Mouse (Mus musculus) large intestine, adult 2 months (tissue): ENCODE results near the gene Gm11146. TPM values are rescaled to one million over a fixed set of nuclear protein-coding genes. Genes with fewer than 3 reads are reported as not detected.

Source experiments
- DNase-seq: peaks from one replicate; pipeline ENCODE4 v3.0.0-alpha.2; 2012; ENCODE audit warnings: low read depth, low spot score
- WGBS: fragments of 180-500 bp; shearing (Covaris S2); methylation state at CpG from one replicate; pipeline ENCODE4 v1.1.7; 2018; 5-methylcytosine and 5-hydroxymethylcytosine counted together
- polyA plus RNA-seq: library from polyadenylated mRNA; depleted of rRNA; stranded (reverse); fragments of >200 nt; gene quantifications from 2 replicates; pipeline ENCODE4 v1.2.3, GENCODE M21; 2012; rRNA removed

Gene Gm11146
- not detected in 2 replicates for polyA plus RNA-seq

DNA sequence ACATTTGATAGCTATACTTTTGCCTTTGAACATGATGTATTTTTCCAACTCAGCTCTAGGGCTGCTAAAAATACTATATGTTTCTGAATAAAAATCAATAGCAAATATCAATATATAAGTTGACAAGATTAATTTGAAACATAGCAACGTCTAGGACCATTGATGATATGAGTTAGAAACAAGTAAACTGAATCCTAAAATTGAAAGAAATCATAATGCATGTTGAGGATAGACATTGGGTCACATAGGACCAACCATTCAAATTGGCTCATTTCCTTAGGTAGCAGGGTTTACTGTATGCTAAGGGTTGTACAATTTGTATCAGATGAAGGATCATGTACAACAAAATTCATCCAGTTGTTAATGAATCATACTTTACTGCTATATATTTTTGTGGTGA lies at the start of gene Gm11146:
Gene Gm11146 (minus strand): TSS at position 101 of the 400 bp plus-strand sequence.
- DNase-seq = no peak
- WGBS = 69% methylated on average over 1 of the region's 1 CpGs

DNA sequence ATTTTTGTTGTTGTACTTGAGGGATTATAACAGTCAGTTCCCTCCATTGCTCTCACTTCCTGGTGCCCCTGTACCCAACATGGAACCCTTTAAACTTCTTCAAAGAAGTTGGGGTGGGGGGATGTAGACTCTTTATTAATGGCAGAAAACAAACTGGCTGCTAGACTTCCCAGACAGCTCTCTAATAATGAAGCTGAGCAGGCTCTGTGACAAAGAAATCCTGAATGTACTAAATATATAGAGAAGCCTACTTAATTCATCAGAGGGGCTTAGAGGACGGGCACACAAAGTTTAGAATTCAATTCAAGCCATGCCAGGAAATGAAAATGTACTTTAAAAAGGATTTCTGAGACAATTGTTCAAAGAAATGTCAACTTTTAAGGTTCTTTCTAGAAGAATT lies 48.7 kb upstream of the Gm11146 start:
- DNase-seq = no peak
- 77% methylated on average over 1 of the region's 1 CpGs for WGBS

DNA sequence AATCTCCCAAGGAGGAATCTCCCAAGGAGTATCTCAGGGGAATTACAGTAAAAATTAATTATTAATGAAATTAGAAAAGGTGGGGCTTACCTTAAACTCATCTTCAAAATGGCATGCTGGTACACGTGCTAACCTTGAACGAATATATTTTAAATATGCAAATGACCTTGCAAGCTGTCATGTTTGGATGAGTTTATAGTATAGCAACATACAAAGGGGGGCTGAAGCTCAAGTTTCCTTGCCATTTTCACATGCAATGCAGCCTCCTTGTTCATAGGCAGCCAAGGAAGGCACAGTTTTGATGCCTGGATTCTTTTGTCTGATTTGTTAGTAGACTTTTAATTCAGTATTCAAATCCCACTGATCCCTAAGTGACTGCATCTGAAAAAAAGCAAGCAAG lies 47.1 kb upstream of the Gm11146 start:
- WGBS = 66% methylated on average over 2 of the region's 2 CpGs
- DNase-seq = no peak

DNA sequence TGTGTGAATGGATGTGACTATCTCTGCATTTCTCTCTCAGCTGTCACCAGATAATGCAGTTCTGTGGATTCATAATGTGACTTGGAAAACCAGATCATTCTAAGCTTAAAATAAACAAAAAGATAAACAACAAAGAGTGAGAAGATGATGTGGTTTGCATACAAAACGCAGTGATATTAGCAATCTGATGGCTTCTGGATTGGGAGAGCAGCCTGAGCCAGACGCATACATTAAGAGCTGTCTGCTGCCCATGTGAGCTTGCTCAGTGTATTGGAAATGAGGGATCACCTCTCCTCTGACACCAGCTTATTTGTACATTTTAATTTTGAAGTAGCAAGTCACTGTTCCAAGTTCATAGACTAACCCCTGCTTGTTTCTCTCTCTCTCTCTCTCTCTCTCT lies 46.3 kb upstream of the Gm11146 start:
- WGBS = 68% methylated on average over 2 of the region's 2 CpGs
- no peak for DNase-seq

DNA sequence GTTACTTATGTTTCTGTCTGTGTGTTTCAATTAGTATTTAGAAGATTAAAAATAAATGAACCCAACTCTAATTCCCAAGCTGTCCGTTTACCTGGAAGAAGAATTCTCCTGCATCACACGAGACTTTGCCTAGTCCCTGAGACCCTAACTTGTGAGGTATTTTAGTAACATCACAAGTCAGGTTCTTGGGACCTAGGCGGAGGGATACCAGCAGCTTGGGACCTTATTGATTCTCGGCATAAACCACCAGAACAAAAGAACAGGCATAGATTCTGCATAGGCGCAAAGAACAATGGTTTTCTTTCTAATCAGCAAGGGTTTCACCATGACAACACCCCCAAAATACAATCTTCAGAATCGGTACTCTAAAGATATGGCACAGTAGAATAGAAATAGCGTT lies 44.3 kb upstream of the Gm11146 start:
- DNase-seq = no peak
- WGBS = 83% methylated on average over 7 of the region's 7 CpGs

DNA sequence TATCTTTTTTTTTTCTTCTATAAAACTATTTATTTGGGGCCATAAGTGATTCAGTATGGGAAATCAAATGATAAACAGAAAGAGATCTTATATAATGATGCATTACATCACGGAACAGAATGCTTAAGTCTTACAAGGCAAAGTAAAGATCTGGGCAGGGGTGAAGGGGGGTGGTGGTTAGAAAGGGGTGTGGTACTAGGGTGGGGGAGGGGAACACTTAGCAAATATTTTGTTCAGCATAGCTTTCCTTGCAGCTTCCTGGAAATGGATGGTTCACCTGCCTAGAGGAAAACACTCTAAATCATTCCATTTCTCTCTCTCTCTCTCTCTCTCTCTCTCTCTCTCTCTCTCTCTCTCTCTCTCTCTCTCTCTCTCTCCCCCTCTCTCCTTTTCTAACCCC lies 43.1 kb upstream of the Gm11146 start:
- DNase-seq = no peak
- WGBS = 43% methylated on average over 1 of the region's 1 CpGs

DNA sequence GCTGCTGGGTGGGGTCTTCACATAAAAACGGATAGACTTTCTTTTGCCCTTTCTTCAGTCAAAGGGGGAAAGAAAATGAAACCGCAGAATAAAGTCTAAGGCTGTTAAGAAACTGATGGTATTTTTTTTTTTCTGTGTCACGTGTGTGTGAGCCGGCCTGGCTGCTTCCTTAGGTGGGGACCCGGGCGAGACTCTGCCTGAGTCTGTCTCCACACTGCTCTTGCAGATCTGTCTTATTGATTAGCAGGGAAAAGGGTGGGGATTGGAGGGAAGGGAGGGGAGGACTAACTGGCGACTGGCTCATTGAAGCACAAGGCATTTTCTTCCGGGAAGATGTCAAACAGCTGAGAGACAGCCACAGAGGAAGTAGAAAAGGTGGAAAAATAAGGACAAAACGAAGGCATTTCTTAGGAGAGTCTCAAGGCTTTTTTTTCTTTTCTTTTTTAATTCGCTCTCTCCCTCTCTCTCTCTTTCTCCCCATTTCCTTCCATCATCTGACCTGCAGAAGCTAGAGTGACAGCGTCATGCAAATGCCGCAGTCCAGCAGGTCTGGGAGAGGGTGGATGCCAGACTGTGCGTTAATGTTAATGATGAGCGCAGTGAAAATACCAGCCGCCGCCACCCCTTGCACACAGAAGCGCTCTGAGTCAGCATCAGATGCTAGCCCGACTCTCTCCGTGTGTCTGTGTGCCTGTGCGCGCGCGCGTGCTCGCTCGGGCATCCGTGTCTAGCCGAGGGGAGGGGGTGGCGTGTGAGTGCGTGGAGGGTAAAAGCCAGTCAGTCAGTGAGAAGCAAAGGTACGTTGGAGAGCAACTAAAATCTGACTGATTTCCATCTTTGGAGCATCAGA lies 42.2 kb upstream of the Gm11146 start:
- 2% methylated on average over 31 of the region's 31 CpGs for WGBS
- DNase-seq = no peak

DNA sequence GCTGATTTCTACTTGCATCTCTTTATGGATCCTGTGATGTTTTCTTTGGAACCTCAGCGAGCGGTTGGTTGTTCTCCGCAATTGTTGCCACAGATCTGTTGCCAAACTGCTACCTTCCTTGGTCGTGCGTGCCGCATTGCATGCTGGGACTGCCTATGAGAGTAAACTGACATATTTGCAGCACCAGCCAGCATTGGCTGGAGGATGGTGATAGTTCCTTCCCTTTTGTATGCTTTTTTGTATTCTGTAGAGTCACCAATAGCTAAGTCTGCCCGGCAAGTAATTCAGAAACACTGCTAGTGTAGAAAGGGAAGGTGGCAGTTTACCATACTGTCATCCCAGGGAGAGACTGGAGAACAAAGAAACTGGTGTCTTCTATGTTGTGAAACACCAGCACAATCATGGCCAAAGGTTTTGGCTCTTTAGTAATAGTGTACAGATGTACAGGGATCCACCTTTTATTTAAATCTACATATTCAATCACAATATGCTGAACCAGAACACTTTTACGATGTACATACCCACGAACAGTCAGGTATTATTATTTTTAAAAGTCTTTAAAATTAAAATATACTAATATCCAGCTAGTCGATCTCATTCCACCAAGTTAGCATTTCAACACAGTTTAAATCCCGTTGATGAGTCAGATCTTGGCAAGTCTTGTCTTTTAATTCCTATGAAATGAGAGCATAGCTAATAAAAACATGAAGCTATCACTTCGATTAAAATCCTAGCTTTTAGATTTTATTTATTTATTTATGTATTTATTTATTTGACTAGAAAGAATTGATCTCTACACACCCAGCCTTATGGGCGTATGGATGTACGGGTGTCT lies 41.4 kb upstream of the Gm11146 start:
- WGBS = 62% methylated on average over 14 of the region's 14 CpGs
- DNase-seq = no peak

DNA sequence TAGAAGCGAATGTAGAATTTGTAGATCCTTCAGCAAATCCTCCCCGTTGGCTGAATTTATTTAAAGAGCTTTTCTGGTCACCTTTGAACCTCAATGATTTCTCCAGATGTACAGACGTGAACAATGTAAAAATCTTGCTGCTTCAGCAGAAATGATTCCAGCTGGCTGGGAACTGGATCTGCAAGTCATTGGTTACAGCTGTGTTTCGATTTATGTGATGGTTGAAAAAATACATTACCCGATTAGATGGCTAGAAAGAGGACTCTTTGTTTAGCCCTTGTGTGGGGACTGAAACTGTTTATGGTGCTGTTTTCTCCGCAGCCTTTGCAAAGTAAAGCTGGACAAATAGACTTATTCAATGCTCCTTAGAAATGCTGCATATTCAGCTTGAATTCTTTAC lies 34.6 kb upstream of the Gm11146 start:
- no peak for DNase-seq
- WGBS = 51% methylated on average over 6 of the region's 6 CpGs

DNA sequence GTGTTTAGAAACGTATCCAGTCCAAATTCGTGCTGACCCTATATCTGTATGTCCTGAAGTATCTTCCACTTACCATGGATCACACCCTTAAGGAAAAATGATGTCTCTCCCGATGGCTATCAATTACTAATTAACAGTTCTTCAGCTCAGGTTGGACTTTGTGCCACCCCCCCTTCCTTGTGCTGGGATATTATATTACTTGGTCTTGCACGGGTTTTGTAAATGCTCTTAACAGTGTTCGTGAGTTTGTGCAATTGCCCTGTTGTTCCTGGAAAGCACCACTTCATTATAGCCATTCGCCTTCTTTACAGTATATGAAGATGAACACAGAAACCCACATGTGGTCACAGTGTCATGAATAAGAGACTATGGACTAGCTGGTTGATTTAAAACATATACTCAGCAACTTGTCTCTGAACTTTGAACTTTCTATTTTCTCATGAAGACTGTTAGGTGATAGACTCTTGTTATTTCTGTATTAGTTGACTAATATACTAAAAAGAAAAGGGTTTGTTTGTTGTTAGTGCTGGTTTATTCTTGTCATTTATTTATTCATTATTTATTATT lies 30.5 kb upstream of the Gm11146 start:
- DNase-seq = no peak
- 71% methylated on average over 6 of the region's 6 CpGs for WGBS

DNA sequence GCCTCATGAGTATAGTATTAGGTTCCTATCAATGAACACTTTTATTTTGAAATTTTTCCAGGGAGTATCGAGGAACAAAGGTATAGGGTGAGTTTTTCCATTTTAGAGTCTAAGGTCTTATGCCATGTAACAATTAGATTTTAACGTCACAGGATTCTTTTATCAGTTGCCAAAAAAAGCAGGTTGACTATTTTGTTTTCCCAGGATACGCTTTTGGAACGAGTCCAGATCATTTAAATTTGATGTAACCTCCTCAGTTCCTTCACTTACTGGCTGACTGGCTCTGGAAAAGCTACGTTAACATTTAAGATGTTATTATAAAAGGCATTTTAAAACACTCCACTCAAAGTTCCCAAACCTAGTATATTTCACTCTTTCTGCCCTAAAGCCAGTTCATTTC lies 20.8 kb upstream of the Gm11146 start:
- DNase-seq = no peak
- WGBS = 43% methylated on average over 5 of the region's 5 CpGs

DNA sequence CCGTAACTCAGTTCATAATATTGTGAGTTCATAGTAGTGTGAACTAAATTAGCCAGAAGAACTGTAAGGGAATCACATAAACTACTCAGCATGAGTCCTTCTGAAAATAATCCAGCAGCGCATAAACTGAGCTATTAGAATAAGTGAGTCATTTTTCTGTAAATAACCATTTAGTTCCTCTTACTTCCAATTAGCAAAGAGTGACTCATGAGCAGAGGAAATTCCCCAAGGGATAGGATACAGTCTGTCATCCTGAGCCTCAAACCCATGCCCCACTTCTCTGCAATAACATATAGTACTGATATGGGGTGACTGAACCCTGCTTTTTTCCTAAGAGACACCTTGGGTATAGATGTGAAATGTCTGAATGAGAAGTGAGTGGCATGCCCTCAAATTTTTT lies 687 bp upstream of the Gm11146 start:
- 46% methylated on average over 2 of the region's 2 CpGs for WGBS
- DNase-seq = no peak

DNA sequence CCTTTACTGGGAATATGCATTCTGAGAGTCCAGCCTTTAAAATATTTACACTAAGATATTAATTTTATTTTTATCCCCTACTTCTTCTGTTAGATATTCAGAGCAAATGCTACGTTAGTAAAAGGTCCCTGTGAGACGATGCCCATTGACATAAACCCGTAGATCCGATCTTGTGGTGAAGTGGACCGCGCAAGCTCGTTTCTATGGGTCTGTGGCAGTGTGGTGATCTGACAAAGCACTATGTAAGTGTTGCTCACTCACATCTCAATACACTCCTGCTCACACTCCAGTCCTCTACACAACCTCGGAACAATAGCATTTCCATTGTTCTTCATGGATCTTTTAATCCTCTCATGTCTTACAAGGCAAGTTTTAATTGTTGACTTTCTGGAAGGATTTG lies 3.1 kb downstream of the Gm11146 start:
- DNase-seq = no peak
- 85% methylated on average over 8 of the region's 8 CpGs for WGBS

DNA sequence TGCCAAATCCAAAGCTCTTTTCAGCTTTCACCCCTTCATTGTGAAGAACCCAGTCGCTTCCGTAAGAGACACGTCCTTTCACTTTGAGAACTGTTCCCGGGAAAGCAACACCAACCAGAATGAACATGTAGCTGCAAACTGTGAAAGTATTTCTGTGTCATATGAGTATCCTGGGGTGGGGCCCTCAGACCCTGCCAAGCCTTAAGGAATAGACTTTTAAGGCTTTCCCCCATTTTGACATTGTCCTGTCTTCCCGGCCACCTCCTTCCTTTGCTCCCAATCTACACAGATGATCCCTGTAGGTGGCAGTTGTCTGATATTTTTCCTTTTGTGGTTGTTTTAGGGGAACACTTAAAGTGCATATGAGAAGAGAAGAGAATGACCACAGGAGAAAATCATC lies 5.3 kb downstream of the Gm11146 start:
- 89% methylated on average over 5 of the region's 5 CpGs for WGBS

DNA sequence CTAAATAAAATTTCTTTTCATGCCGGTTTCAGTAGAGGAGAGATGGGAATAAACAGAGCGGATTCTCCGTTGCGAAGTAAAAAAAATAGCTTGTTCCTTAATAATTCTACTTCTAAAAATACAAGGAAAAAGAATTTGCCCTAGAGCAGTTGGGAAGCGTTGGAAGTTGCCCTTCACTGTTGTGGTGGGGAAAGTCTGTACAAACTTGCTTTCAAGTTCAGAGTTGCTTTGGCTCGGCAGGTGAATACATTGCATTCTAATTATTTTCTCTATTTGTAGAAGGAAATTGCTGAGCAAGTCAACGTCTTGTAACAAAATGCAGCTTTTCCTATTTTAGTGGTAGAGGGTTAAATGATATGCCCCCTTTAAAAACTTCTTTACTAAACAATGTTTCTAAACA lies 6.2 kb downstream of the Gm11146 start:
- WGBS = 86% methylated on average over 7 of the region's 7 CpGs
- no peak for DNase-seq

More for the DNA sequence above, 5.3 kb downstream of the Gm11146 start:
- no peak for DNase-seq

DNA sequence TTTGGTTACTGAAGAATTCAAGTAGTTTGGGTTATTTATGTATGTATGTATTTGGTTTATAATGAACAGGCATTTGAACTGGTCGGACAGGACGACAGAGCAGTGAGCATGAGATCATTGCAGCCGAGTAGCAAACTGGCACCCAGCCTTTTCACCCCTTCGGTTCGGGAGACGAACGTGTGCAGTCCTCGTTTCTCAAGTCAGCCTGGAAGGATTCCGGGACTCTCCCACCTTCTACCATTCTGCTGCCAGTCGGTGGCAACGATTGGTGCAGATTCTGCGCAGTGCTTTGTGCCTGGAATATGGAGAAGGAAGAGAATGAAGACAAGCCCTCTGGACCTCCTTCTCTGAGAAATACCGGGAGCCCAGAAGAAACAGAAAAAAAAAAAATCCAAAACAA lies 7.3 kb downstream of the Gm11146 start:
- DNase-seq = no peak
- WGBS = 84% methylated on average over 13 of the region's 13 CpGs

DNA sequence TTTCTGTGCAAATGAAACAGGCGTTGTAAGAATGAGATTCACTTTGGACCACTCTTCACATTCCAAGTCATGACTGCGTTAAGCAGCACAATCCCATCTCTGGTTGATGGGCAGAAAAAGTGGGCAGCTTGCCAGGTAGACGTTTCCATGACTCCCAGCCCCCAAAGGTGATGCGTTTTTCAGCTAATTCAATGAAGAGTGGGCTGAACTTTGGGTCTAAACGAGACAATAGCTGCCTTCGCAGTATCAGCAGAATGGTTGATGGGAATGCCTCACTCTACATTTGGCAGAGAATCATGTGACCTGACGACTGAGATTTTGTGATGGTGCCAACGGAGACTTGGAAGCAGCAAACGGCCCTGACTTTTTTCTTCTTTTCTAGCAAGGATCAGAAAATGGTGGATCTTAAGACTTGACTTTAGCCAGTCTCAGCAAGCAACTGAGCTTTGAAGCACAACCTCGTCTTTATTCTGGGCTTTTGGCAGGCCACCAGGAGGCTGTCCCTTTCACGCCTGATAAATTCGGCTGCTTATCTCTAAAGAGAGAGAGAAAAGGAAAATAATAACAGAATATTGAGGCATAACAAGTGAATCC lies 8.0 kb downstream of the Gm11146 start:
- 54% methylated on average over 12 of the region's 12 CpGs for WGBS
- no peak for DNase-seq

DNA sequence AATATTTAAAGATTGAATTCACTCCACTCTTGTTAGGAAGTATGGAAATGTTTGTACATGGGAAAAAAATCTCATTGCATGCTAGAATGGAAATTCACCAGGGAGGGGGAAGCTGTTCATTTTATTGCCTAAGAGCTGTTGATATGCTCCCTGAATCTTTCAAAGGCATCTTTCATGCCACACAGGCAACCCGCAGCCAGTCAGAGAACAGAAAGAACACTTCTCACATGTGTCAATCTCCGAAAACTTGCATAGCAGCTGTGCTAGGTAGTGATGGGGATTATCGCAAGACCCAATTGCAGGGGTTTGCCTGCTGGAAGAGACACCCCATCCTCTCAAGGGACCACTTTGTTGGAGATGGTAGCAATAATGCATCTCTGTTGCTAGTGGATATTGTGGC lies 8.9 kb downstream of the Gm11146 start:
- WGBS = 77% methylated on average over 3 of the region's 3 CpGs
- no peak for DNase-seq

DNA sequence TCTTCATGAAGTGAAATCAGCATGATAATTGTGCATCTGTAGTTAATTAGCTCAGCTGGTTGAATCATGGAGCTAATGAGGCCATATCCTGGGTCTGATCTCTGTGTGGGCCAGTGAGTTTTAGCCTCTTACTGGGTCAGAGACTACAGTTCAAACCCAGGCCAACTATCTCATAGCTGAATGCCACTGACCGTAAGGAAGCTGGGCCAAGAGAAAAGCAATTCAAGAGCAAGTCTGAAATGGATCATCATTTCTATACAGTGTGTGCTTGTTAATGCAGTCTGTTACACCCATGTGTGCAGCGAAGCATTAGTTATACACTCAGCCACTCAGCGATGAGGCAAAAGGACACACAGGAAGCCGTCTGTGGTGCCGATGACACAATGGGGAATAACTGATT lies 28.9 kb downstream of the Gm11146 start:
- WGBS = 92% methylated on average over 5 of the region's 5 CpGs
- no peak for DNase-seq

DNA sequence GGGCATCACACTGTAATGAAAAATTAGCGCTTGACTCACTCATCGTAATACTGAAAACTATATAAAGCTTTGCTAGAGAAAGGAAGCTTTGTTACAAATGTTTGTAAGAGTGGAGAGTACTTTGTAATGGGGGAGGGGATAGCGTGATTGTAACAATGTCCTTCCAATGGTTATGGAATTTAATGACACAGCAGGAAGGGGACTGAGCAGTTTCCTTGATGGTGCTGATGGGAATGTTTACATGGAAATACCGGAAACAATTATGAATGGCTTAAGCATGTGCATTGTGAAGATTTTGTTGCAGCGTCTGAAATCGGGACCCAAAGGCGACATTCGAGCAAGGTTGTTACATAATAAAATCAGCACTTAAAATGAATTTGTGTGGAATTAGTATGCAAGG lies 32.4 kb downstream of the Gm11146 start:
- no peak for DNase-seq
- 89% methylated on average over 8 of the region's 8 CpGs for WGBS
